Mouse (Mus musculus) E14TG2a.4 (cell line): ENCODE results near the gene Maf.

Source experiments
- H3K27me3 ChIP-seq: 2 replicates; pipeline ENCODE4 v1.6.1; 2014; ENCODE audit warnings: low read length, control low read depth; ENCODE audit not compliant: insufficient read depth
- H3K36me3 ChIP-seq: 2 replicates; pipeline ENCODE4 v1.6.1; 2014; ENCODE audit warnings: low read length, control low read depth; ENCODE audit not compliant: insufficient read depth
- H3K4me1 ChIP-seq: replicated peaks from 2 replicates; pipeline ENCODE4 v1.6.1; 2014; ENCODE audit warnings: low read depth, low read length, control low read depth
- H3K4me3 ChIP-seq: replicated peaks from 2 replicates; pipeline ENCODE4 v1.5.1; 2014; ENCODE audit warnings: mild to moderate bottlenecking, low read length
- H3K9me3 ChIP-seq: 2 replicates; pipeline ENCODE4 v1.6.1; 2014; ENCODE audit warnings: low read length, control low read depth
- CTCF ChIP-seq: conservative IDR thresholded peaks from 2 replicates; pipeline ENCODE4 v1.5.1; 2014; ENCODE audit warnings: low read length
- NANOG ChIP-seq: IDR thresholded peaks from 2 replicates; pipeline ENCODE4 v1.6.1; 2014; ENCODE audit warnings: borderline replicate concordance, low read length, mixed read lengths
- POU5F1 ChIP-seq: IDR thresholded peaks from 2 replicates; pipeline ENCODE4 v1.6.1; 2014; ENCODE audit warnings: low read length, borderline replicate concordance

Maf gene

DNA sequence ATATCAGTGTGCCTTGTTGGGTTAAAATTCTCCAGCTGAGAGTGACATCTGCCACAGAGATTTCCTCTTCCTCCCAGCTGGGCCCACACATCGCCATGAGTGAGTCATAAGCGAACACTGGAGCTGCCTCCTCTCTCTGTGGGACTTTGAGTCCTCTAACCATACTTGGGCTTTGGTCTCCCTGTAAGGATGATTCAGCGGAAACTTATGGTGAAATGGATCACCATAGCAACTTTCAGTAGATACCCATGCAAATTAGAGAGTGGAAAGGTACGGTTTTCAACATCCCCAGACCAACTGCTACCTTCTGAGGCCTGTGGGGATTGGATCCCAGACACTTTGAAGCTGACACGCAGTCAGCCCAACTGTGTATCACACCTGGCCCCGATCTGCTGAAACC lies 35.1 kb upstream of the Maf start:
- H3K4me3 ChIP-seq: no peak overlapping the region
- TF ChIP-seq CTCF: no peak
- TF ChIP-seq POU5F1: no peak
- H3K4me1 ChIP-seq: no peaks in the 10 kb centered on the region
- H3K36me3 ChIP-seq: no peaks in the 10 kb centered on the region
- no peaks in the 10 kb centered on the region for H3K27me3 ChIP-seq
- peaks cover 14% of the 10 kb centered on the region for H3K9me3 ChIP-seq

DNA sequence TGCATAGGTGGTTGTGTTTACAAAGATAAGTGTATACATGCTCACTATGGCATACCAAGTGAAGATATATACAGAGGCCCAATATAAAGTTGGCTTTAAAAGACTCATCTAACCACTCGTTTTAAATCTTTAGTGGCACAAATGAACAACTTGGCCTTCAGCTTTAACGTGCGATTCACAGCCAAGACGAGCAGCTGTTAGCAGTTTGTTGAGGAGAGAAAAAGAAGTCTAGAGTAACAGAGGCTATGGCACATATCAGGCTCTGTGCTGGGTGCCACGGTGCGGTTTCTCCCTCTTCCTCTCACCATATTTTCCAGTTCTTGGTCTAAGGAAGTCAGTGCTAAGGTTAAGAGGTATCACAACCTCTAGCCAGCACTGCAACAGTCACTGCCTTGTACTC lies 34.4 kb upstream of the Maf start:
- peaks cover 18% of the 10 kb centered on the region for H3K9me3 ChIP-seq
- H3K36me3 ChIP-seq: no peaks in the 10 kb centered on the region
- H3K4me3 ChIP-seq: no peak overlapping the region
- TF ChIP-seq NANOG: no peak
- H3K27me3 ChIP-seq: no peaks in the 10 kb centered on the region
- H3K4me1 ChIP-seq: no peaks in the 10 kb centered on the region

- Histone ChIP-seq H3K27me3 (no peaks in the 10 kb centered on the region), H3K4me1 (no peaks in the 10 kb centered on the region), H3K4me3 (no peak overlapping the region), H3K9me3 (peaks cover 15% of the 10 kb centered on the region), H3K36me3 (no peaks in the 10 kb centered on the region)
- TF ChIP-seq CTCF (no peak), POU5F1 (no peak), NANOG (no peak)
Observed at GRCm38 (mm10) chr8:115739756-115740155, 32.2 kb upstream of the Maf start.

- Histone ChIP-seq H3K9me3 (peaks cover 5% of the 10 kb centered on the region), H3K36me3 (no peaks in the 10 kb centered on the region), H3K4me1 (no peaks in the 10 kb centered on the region), H3K4me3 (no peak overlapping the region), H3K27me3 (no peaks in the 10 kb centered on the region)
- TF ChIP-seq CTCF (no peak), NANOG (no peak), POU5F1 (no peak)
Observed at GRCm38 (mm10) chr8:115732401-115732800, 24.8 kb upstream of the Maf start.

- no peak overlapping the region for H3K4me3 ChIP-seq
- H3K27me3 ChIP-seq: no peaks in the 10 kb centered on the region
- TF ChIP-seq POU5F1: no peak
- no peak for TF ChIP-seq CTCF
- no peak for TF ChIP-seq NANOG
- no peaks in the 10 kb centered on the region for H3K4me1 ChIP-seq
- no peaks in the 10 kb centered on the region for H3K9me3 ChIP-seq
- H3K36me3 ChIP-seq: no peaks in the 10 kb centered on the region
Observed at GRCm38 (mm10) chr8:115726807-115727206, 19.2 kb upstream of the Maf start.

GRCm38 (mm10) chr8:115726231-115726630 lies 18.6 kb upstream of the Maf start:
- Histone ChIP-seq H3K4me1 (no peaks in the 10 kb centered on the region), H3K36me3 (no peaks in the 10 kb centered on the region), H3K27me3 (no peaks in the 10 kb centered on the region), H3K4me3 (no peak overlapping the region), H3K9me3 (no peaks in the 10 kb centered on the region)
- no peak for TF ChIP-seq NANOG
- no peak for TF ChIP-seq CTCF
- TF ChIP-seq POU5F1: no peak

GRCm38 (mm10) chr8:115719126-115719525 lies 11.5 kb upstream of the Maf start:
- peaks cover 10% of the 10 kb centered on the region for H3K27me3 ChIP-seq
- no peaks in the 10 kb centered on the region for H3K9me3 ChIP-seq
- H3K4me3 ChIP-seq: no peak overlapping the region
- no peaks in the 10 kb centered on the region for H3K36me3 ChIP-seq
- TF ChIP-seq POU5F1: no peak
- TF ChIP-seq CTCF: no peak
- no peak for TF ChIP-seq NANOG
- H3K4me1 ChIP-seq: no peaks in the 10 kb centered on the region

GRCm38 (mm10) chr8:115718621-115719020 lies 11.0 kb upstream of the Maf start:
- Histone ChIP-seq H3K4me3 (no peak overlapping the region), H3K4me1 (no peaks in the 10 kb centered on the region), H3K36me3 (no peaks in the 10 kb centered on the region), H3K9me3 (no peaks in the 10 kb centered on the region), H3K27me3 (peaks cover 10% of the 10 kb centered on the region)
- TF ChIP-seq POU5F1: no peak
- no peak for TF ChIP-seq CTCF
- no peak for TF ChIP-seq NANOG

DNA sequence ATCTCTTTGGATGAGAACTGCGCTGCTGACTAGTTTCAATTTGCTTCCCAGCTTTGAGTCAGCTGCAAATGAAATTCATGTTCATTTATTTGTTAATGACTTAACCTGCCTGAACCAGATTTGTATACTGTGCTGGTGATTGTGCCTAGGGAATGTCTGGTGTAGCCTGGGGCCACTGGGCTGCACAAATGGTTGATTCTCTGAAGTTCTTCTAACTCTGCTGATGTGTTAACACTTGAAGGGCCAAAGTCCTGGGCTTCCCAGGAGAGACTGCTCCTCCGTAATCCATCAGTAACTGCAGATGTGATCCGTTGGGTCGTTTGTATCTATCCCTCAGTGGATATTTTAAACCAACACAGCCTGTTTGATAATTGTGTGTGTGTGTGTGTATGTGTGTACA lies 7.7 kb upstream of the Maf start:
- H3K36me3 ChIP-seq: no peaks in the 10 kb centered on the region
- H3K4me3 ChIP-seq: no peak overlapping the region
- TF ChIP-seq POU5F1 (no peak), NANOG (no peak), CTCF (no peak)
- H3K9me3 ChIP-seq: 0 out of 2 replicates have a peak, but pooled peaks cover 4% of the 10 kb centered on the region
- H3K27me3 ChIP-seq: peaks cover 26% of the 10 kb centered on the region
- no peaks in the 10 kb centered on the region for H3K4me1 ChIP-seq

DNA sequence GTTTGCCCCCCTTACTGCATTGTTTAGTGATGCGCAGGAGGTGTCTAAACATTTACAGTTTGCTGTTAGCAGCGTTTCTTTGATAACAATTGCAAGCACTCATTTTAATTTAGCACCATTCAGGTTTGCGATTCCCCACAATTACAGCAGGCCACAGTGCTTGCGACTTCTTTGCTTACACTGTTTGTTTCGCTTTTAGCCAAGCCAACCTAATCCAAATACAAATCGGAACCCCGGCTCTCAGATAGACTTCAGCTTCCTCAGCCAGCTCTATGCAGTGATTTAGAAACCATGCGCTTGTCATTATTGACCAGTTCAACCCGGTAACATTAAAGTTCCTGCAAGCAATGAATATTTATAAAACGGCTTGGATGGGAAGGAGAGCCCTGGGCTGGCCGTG lies 3.5 kb upstream of the Maf start:
- Histone ChIP-seq H3K9me3 (0 out of 2 replicates have a peak, but pooled peaks cover 4% of the 10 kb centered on the region), H3K27me3 (peaks cover 53% of the 10 kb centered on the region), H3K4me1 (peaks cover 12% of the 10 kb centered on the region), H3K36me3 (no peaks in the 10 kb centered on the region), H3K4me3 (no peak overlapping the region)
- TF ChIP-seq POU5F1 (no peak), CTCF (no peak), NANOG (no peak)
